Mouse (Mus musculus): ENCODE data around the gene Nap1l1.

DNA sequence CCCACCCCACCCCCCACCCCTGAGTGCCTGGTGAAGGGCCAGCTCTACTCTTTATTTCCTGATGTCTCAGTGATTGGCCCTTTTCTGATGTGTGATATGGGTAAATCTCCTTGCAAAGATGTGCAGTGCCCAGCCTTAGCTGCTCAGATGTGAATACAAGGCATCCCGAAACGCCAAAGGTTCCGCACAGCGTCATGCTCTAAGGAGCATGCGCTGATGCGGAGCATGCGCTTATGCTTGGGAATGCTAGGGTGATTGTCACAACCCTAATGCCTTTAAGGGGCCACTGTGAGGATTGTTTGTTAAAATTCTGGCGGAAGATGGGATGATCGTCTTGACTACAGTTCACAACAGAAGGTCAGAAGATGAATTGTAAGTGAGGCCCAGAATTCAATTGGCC lies 67.7 kb downstream of the Nap1l1 start:
- TF ChIP-seq CTCF (IDR thresholded peaks at IDR 0.05; ENCODE audit: insufficient read depth, low read depth, low read length) (no peak), POLR2A (IDR thresholded peaks at IDR 0.05; ENCODE audit: insufficient read depth, low read depth, low read length) (no peak)

Measured in olfactory bulb, adult 2 months (tissue).